Mouse (Mus musculus): ENCODE data around the gene Bmp2.

- TF ChIP-seq CHD1 (IDR thresholded peaks at IDR 0.05; ENCODE audit: low read depth, low read length) = no peak
- no peak for TF ChIP-seq TBP (conservative IDR thresholded peaks at IDR 0.05; ENCODE audit: low read depth, low read length)
- no peak for TF ChIP-seq POLR2A (IDR thresholded peaks at IDR 0.05; ENCODE audit: low read depth, low read length)
- TF ChIP-seq CTCF (conservative IDR thresholded peaks at IDR 0.05 in 1 of 2, IDR thresholded peaks at IDR 0.05 in 1 of 2; ENCODE audit: low read depth in 2 of 2, low read length in 2 of 2) = no peak
- no peak for TF ChIP-seq UBTF (IDR thresholded peaks at IDR 0.05; ENCODE audit: low read depth, low read length)
- no peak for TF ChIP-seq ZKSCAN1 (IDR thresholded peaks at IDR 0.05; ENCODE audit: borderline replicate concordance, low read depth, low read length)
- TF ChIP-seq EP300 (IDR thresholded peaks at IDR 0.05; ENCODE audit: low read length) = no peak
- no peak for TF ChIP-seq ZMIZ1 (IDR thresholded peaks at IDR 0.05; ENCODE audit: low read depth, low read length)
- no peak for TF ChIP-seq HCFC1 (IDR thresholded peaks at IDR 0.05; ENCODE audit: low read depth, low read length)
- TF ChIP-seq RCOR1 (conservative IDR thresholded peaks at IDR 0.05; ENCODE audit: low read depth, low read length) = no peak
- no peak for TF ChIP-seq USF1 (IDR thresholded peaks at IDR 0.05; ENCODE audit: low read depth, low read length)
These were observed 29.8 kb upstream of the Bmp2 start for GRCm38 (mm10) chr2:133522121-133522520.
